Mouse (Mus musculus): ENCODE data around the gene Krt87.

The Krt87 gene

DNA sequence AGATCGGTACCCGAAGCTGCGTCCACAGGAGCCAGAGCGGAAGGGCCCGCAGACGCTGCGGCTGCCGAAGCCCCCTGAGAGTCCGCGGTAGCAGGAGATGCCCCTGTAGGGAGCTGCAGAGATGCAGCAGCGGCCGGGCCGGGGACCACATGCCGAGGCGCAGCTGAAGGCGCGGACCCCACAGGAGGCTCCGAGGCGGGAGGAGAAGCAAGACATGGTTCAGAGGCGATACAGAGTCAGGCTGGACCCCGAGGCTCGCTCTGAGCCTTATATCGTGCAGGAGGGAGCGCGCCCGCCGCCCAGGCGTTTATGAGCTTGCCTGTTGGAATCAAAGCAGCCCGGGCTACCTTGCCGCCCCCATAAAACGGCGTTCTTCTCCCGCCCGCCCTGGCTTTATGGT, at the start of gene Krt87:
TSS of gene Krt87 (minus strand) at position 250 of the 400 bp plus-strand sequence.
- no peak for TF ChIP-seq GATA4 (IDR thresholded peaks at IDR 0.05; ENCODE audit: insufficient replicate concordance, low read length)

DNA sequence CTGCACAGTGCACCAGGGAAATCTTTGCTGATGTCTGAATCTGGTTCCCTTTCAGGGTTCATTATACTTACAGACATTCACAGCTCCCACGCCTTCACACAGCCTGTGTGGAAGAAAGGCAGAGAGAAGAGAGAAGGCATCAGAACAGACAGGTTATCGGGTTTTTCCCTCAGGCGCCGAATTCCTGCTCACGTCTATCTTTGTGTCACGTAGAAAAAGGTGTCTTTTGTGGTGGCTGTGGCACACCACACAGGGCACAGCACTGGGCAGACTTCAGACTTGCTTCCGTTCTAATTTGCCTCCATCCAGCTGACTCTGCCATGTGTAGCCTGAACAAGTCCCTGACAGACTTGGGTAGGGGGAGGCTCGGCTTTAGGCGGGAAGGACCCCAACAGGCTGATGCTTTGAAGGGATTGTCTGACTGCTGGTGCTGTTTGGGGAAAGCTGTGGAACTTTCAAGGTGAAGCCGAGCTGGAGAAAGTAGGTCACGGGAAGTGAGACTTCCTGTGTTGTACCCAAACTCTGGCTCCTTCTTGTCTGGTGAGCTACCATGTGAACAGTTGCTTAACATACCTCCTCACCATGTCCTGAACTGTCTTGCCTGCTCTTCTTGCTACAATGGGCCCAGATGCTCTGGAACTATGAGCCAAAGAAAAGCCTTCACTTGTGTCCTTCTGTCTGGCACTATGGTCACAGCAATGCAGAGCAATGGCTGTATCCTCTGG, 47.5 kb upstream of the Krt87 start:
- TF ChIP-seq GATA4 (IDR thresholded peaks at IDR 0.05; ENCODE audit: insufficient replicate concordance, low read length), result no peak

DNA sequence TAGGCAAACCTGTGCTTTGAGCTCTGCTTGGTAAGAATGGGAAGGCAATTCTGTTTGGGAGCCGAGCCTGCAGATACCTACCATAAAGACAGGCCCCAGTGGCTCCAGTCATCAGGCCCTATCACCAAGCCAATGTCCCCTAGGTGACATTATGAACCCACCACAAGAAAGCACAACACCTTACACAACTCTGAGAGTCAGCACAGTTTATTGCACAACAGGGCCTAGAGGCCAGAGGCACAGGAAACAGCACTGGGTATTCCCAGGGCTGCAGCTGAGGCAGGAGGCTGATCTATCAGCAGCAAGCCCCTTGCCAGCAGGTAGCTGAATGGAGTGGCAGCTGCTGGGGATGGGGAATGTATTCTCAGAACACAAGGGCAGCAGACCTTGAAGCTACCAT, 46.3 kb upstream of the Krt87 start:
- TF ChIP-seq GATA4 (IDR thresholded peaks at IDR 0.05; ENCODE audit: insufficient replicate concordance, low read length), result no peak

DNA sequence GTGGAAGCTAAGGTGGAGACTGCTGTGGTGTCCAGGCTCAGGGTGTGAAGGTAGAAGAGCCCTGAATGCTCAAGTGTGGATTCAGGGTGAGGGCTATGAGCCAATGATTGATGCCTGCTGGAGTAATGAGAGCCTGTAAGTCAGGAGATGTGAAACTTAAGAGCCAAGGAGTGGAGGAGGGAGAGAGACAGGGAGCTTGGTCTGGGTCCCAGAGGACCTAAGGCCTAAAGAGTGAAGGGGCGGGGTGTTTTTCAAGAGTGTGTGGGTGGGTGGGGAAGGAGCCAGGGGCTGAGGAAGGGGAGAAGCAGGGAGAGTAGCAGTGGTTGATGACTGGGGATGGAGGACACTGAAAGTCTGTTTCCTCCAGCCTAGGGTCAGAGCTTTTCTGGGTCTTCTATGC, 45.0 kb upstream of the Krt87 start:
- TF ChIP-seq GATA4 (IDR thresholded peaks at IDR 0.05; ENCODE audit: insufficient replicate concordance, low read length), result no peak

DNA sequence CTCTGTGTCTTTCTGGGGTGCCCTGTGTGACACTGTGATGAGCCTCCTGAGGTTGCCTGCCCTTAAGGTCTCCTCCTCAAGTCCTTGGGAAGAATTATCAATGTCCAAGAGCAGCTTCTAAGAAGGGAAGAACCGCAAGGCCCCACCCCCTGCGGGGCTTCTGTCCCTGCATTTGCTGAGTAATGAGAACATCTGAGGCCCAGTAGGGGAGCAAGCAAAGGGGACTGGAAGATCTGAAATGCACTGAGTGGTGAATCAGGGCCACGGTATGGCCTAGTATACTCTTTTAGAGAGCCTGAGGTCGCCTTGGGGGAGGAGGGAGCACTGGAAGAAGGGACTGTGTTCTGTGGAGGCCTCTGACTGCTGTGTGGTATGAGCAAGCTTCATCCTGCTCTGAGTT, 43.5 kb upstream of the Krt87 start:
- no peak for TF ChIP-seq GATA4 (IDR thresholded peaks at IDR 0.05; ENCODE audit: insufficient replicate concordance, low read length)

DNA sequence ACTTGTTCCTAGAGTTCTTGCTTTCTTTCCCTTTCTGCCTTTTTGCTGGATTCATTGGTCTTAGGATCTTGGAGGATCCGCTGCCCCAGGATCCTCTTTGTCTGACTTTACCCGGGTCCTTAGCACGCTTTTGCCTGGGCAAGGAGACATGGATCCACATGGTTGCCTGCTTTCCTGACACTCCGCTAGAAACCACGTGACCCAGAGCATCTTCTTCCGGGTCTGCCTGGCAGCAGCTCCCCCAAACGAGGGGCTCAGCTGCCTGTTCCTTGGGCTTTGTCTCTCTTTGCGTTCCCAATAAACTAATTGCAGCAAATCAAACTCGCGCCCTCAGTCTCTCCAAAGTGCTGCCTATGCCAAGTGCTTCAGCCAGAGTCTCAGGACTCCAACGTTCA, 41.1 kb upstream of the Krt87 start:
- no peak for TF ChIP-seq GATA4 (IDR thresholded peaks at IDR 0.05; ENCODE audit: insufficient replicate concordance, low read length)

DNA sequence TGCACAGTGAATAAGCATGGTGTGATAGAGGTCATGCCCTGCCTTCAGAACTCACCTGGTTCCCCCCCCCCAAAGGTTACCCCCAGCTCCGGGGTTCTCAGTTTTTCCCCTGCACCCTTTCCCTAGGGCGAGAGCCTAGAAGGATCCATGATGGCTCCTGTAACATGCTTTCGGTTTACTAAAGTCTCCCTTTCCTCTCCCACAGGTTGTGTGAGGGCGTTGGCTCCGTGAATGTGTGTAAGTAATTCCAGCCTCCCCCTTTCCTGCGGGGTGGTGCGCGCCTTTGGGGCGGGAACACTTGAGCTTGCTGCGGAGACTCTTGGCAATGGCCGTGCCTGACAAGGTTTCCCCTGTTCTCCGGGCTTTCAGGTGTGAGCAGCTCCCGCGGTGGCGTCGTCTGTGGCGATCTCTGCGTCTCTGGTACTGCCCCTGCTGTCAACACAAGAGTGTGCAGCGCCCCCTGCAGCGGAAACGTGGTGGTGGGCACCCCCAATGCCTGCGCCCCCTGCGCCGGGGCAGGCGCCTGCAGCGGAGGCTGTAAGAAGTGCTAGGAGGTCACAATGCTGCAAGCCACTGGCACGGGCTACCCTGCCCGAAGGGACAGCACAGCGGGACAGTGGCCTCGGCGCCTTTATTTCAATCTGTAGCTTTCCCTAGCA, 40.5 kb upstream of the Krt87 start:
- no peak for TF ChIP-seq GATA4 (IDR thresholded peaks at IDR 0.05; ENCODE audit: insufficient replicate concordance, low read length)

DNA sequence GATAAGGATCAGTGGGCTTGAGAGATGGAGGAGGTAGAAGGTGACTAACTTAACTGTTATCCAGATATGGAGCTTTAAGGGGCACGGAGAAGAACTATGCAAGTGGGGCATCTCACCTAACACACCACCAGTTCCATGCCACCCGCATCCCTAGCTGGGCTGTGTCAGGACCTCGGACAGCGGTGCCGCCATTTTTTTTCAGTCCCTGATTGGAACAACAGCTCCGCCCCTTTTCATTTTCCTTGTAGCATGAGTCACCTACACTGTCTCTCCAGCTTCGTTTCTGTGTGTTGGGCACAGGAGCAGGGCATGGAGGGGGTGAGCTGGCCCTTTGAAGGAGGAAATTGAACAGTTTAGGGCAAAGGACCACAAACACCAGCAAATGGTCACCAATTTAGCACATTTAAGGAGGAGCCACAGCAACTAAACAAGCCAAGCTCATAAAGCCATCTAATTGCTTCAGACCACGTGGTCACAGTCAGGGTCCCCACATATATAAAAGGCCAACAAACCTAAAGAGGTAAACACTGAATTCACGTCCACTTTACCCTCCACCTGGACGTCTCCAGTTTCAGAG, 34.4 kb upstream of the Krt87 start, which contains the start of gene Krt86:
TSS of gene Krt86 (plus strand) at position 527 of the 577 bp plus-strand sequence.
- no peak for TF ChIP-seq GATA4 (IDR thresholded peaks at IDR 0.05; ENCODE audit: insufficient replicate concordance, low read length)

DNA sequence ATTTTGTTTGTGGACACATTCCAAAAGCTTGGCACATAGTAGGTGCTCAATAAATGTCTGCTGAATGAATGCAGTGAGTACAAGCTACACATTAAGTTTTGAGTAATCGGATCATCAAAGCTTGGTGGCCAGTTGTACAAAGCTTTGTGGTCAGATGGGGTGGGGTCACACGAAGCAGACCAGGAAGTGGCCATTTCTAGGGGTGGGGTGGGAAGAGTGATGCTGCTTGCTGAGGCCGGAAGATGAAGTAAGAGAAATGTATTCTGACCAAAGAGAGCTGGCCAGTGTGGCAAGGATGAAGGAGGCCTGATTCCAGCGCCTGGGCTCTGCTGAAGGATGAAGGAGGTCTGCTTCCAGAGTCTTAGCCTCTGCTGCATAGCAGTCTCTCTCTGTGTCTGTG, 30.5 kb upstream of the Krt87 start:
- TF ChIP-seq GATA4 (IDR thresholded peaks at IDR 0.05; ENCODE audit: insufficient replicate concordance, low read length), result no peak

DNA sequence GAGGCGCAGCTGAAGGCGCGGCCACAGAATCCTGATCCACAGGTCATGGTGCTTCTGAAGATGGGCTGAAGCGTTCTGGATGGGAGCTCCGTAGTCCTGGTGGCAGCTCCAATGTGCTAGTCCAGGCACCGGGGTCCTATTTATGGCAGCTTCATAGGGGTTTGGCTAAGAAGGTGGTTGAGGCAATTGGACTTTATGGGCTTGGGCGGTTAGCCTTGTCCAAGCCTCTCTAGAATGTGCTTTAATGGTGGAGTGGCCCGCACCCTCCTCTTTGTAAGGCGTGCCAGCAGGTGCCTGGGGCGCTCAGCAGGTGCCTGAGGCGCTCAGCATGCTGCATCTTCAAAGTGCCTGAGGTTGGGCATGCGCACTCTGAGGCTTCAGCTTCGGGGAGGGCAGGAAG, 25.0 kb upstream of the Krt87 start, which contains the start of gene Krt81:
TSS of gene Krt81 (minus strand) at position 101 of the 400 bp plus-strand sequence.
- no peak for TF ChIP-seq GATA4 (IDR thresholded peaks at IDR 0.05; ENCODE audit: insufficient replicate concordance, low read length)

DNA sequence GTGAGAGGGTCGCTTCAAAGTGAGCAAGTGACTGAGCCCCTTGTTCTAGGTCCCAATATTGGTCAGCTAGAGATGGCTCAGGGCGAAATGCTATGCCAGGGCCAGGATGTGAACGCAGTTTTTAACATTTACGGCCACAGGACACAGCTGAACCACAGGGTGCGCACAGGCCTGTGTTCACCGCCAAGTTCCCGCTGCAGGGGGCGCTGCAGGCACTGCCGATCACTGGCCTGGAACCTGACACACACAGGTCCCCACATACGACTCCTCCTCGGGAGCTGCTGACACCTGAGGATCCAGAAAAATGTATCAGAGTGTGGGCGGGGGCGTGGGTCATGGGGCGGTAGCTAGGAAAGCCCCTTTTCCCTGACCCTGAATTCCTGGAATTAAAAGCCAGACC, 20.7 kb upstream of the Krt87 start:
- TF ChIP-seq GATA4 (IDR thresholded peaks at IDR 0.05; ENCODE audit: insufficient replicate concordance, low read length), result no peak

DNA sequence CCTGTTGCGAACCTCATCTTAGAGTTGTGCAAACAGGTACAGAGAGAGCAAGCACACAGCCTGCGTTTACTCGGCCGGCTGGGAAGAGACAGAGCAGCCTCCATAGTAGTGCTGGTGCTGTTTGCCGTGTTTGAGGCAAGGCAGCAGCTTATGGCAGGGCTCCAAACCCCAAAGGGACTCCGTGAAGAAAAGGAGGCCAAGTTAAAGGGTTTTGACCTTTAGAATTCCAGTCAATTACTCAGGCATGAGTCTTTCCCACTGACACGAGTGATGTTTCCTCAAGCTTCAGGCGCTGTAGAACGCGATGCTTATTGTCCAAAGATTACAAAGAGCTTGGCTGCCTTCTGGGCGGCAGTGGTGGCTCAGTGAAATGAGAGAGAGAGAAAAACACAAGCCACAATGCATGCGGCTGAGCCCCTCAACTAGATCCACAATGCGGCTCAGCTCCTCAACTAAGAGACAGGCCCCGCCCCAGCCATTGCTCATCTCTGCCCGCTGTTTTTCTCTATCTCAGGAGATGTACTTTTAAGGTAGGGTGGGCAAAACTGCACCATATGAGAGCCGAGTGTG, 19.8 kb upstream of the Krt87 start:
- no peak for TF ChIP-seq GATA4 (IDR thresholded peaks at IDR 0.05; ENCODE audit: insufficient replicate concordance, low read length)

DNA sequence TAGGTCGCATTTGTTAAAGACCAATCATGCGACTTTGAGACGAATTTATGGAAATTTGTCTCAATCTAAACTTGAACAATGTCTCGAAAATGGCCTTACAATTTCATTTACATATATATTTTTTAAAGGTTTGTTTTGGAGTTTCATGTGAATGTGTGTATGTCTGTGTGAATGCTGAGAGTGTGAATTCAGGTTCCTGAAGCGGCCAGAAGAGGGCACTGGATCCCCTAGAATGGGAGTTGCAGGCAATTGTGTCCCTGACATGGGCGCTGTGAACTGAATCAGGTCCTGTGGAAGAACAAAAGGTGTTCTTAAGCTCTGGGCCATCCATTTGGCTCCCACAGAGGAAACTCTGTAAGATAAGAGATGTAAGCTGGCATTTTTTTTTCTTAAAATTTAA, 17.3 kb upstream of the Krt87 start:
- TF ChIP-seq GATA4 (IDR thresholded peaks at IDR 0.05; ENCODE audit: insufficient replicate concordance, low read length), result no peak

DNA sequence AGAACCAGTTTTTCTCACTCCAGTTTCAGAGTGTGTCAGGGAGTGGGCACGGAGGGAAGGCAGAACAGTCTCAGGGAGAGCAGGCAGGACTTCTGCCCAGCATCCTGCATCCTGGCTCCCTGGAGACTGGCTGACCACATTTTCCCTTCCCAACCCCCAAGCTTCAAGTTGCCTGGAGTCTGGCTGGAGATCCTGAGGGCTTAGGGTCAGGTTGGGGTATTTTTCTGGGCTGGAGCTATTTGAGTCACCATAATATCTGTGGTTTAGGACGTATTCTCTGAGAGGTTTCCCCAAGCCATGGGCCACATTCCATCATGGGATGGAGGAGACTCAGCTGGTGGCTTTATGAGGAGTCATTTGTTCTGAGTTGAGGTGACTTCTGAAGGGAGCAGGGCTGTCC, 16.7 kb upstream of the Krt87 start:
- no peak for TF ChIP-seq GATA4 (IDR thresholded peaks at IDR 0.05; ENCODE audit: insufficient replicate concordance, low read length)

DNA sequence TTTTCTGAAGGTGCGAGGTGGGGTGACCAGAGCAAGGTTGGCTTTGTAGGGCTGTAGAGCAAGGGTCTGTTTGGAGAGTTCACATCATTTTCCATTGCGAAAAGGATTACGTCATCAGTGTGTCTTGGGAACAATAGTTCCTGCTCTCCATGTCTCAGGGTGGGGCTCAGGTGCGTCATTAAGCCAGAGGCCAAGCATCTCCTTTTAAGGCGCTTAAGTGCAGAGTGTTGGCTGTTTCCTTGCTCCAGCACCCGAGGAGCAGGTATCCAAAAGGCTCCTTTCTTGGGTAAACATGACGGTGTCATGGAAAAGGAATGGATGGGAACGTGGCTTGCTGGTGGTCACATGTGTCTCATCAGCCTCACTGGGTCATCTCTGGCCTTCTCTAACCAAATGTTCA, 16.2 kb upstream of the Krt87 start:
- no peak for TF ChIP-seq GATA4 (IDR thresholded peaks at IDR 0.05; ENCODE audit: insufficient replicate concordance, low read length)

Measured in liver, adult (tissue).